Mouse (Mus musculus): Measurements from ENCODE around the gene Ppp1r13b.

DNA sequence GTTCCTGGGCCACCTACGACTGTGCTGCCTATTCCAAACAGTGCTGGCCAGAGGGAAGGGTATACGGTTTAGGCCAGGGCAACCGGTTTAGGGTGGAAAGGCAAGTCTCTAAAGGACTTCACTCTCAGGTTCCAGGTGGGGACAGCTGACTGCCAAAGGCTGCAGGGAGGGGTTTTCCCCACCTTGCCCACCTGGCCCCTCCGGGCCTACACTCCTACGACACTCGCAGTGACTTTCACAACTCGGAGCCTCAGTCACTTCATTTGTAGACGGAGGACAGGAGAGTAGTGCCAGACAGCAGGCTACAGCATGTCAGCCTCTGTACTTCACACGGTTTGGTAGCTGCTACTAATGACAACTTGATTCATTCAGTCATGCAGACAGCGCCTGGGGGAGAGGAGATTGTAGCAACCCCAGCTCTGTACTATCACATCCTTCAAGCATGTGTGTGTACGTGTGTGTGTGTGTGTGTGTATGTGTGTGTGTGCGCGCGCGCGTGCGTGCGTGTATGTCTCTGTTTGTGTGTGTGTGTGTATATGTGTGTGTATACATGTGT, 20.6 kb upstream of the Ppp1r13b start:
- no peak for TF ChIP-seq CTCF (IDR thresholded peaks at IDR 0.05; ENCODE audit: low read depth, low read length)
- no peak for TF ChIP-seq POLR2A (IDR thresholded peaks at IDR 0.05; ENCODE audit: borderline replicate concordance, low read depth, low read length)
